ENCODE assay signal across 17 mouse cellular contexts in genomic region chr14:72121006-72121405, GRCm38 (mm10).
"Had no signal": no experiment of that assay in that cellular context is flagged by ENCODE, and none has a peak within 500 bp of the region (broad histone marks: within the 10 kb centered on the region; RNA-seq: fewer than 3 reads in every experiment).

No protein-coding gene starts in this region.

- H3K36me3 ChIP-seq: intestine, embryonic 15.5 days; limb, embryonic 12.5 days; liver, embryonic 13.5 days; lung, embryonic 15.5 days; midbrain, embryonic 10.5 days; neural tube, embryonic 15.5 days; stomach, embryonic 15.5 days had no signal

- ATAC-seq: intestine, embryonic 15.5 days; liver, postnatal 0 days had no signal

- DNase-seq: kidney, adult 2 months; kidney, postnatal 4 days; liver; liver, embryonic 13.5 days; liver, postnatal 0 days; midbrain, embryonic 14.5 days; right cerebral cortex, postnatal 14 days; thymus, adult 2 months; thymus, postnatal 25 days had no signal

- H3K27ac ChIP-seq: intestine, embryonic 15.5 days; layer of hippocampus, adult 2 months; limb, embryonic 12.5 days; liver, embryonic 13.5 days; lung, embryonic 15.5 days; midbrain, embryonic 10.5 days; neural tube, embryonic 15.5 days; stomach, embryonic 15.5 days had no signal

- H3K4me2 ChIP-seq: intestine, embryonic 15.5 days; limb, embryonic 12.5 days; liver, embryonic 13.5 days; lung, embryonic 15.5 days; neural tube, embryonic 15.5 days; stomach, embryonic 15.5 days had no signal

- H3K9ac ChIP-seq: intestine, embryonic 15.5 days; limb, embryonic 12.5 days; liver, embryonic 13.5 days; liver, postnatal 0 days; lung, embryonic 15.5 days; neural tube, embryonic 15.5 days; stomach, embryonic 15.5 days had no signal

- H3K4me3 ChIP-seq: intestine, embryonic 15.5 days; layer of hippocampus, adult 2 months; limb, embryonic 12.5 days; liver, embryonic 13.5 days; lung, embryonic 15.5 days; midbrain, embryonic 10.5 days; myocyte; neural tube, embryonic 15.5 days; stomach, embryonic 15.5 days had no signal

- H3K4me1 ChIP-seq: intestine, embryonic 15.5 days; limb, embryonic 12.5 days; liver, embryonic 13.5 days; lung, embryonic 15.5 days; midbrain, embryonic 10.5 days; neural tube, embryonic 15.5 days; stomach, embryonic 15.5 days had no signal

- H3K27me3 ChIP-seq: intestine, embryonic 15.5 days; limb, embryonic 12.5 days; liver, embryonic 13.5 days; neural tube, embryonic 15.5 days; stomach, embryonic 15.5 days had no signal

- H3K9me3 ChIP-seq: intestine, embryonic 15.5 days; liver, embryonic 13.5 days; lung, embryonic 15.5 days; midbrain, embryonic 10.5 days; neural tube, embryonic 15.5 days; stomach, embryonic 15.5 days had no signal
